Comparison of ENCODE assay signal across 31 mouse cellular contexts in the genomic region with DNA sequence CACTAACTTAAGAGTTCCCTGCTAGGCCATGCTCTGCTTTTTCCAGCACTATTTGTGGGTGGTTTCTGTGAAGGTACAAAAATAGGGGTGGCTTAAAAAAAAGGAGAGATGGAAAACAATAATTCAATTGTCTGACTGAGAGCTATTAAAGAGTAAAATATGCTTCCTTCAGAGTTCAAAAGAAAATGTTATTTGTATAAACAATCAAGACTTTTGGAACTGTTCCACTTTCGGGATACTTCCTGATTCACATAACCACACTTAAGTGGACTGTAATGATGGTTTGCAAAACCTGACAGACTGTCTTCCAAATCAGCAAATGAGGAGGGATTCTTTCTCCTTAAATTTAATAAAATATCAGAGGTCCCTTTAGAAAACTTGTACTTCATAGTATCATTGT.
DNase-seq lines count a peak whose midpoint lies in the region; ATAC-seq and TF ChIP-seq lines count a peak whose summit lies in the region.
"Had no signal": no experiment of that assay in that cellular context is flagged by ENCODE, and none has a peak within 500 bp of the region (broad histone marks: within the 10 kb centered on the region; RNA-seq: fewer than 3 reads in every experiment).

No protein-coding gene starts in this region.

- H3K9me3 ChIP-seq in kidney, postnatal 0 days (replicated peaks; ENCODE audit: low read length), result no peaks in the 10 kb centered on the region
- H3K9me3 ChIP-seq in kidney, embryonic 16.5 days (ENCODE audit: low read length), result no peaks in the 10 kb centered on the region
- H3K9me3 ChIP-seq in lung, embryonic 16.5 days (ENCODE audit: control insufficient read depth, low read length), result no peaks in the 10 kb centered on the region
- H3K9me3 ChIP-seq in stomach, embryonic 14.5 days (ENCODE audit: control insufficient read depth, low read depth, low read length), result no peaks in the 10 kb centered on the region
- no peaks in the 10 kb centered on the region for H3K9me3 ChIP-seq in stomach, postnatal 0 days (ENCODE audit: control insufficient read depth, low read length)
- H3K9me3 ChIP-seq: embryonic facial prominence, embryonic 10.5 days; embryonic facial prominence, embryonic 13.5 days; forebrain, embryonic 13.5 days; heart, embryonic 12.5 days; heart, embryonic 15.5 days; hindbrain, embryonic 10.5 days; hindbrain, embryonic 13.5 days had no signal

- H3K4me3 ChIP-seq in kidney, postnatal 0 days (replicated peaks; ENCODE audit: low read depth, low read length), result no peak overlapping the region
- no peak overlapping the region for H3K4me3 ChIP-seq in kidney, embryonic 16.5 days (ENCODE audit: low read length)
- no peak overlapping the region for H3K4me3 ChIP-seq in lung, embryonic 16.5 days (ENCODE audit: low read length)
- H3K4me3 ChIP-seq in stomach, embryonic 14.5 days (ENCODE audit: low read depth, low read length), result no peak overlapping the region
- H3K4me3 ChIP-seq in stomach, postnatal 0 days (ENCODE audit: low read depth, low read length), result no peak overlapping the region
- H3K4me3 ChIP-seq: embryonic facial prominence, embryonic 10.5 days; embryonic facial prominence, embryonic 13.5 days; erythroblast, embryonic 14.5 days; forebrain, embryonic 13.5 days; heart, embryonic 12.5 days; heart, embryonic 15.5 days; hindbrain, embryonic 10.5 days; hindbrain, embryonic 13.5 days had no signal

- no peak for TF ChIP-seq CTCF in kidney, postnatal 0 days (IDR thresholded peaks at IDR 0.05; ENCODE audit: low read depth)
- TF ChIP-seq CTCF in stomach, postnatal 0 days (IDR thresholded peaks at IDR 0.05; ENCODE audit: low read depth), result no peak

- no peaks in the 10 kb centered on the region for H3K36me3 ChIP-seq in kidney, postnatal 0 days (ENCODE audit: insufficient read depth, low read length)
- no peaks in the 10 kb centered on the region for H3K36me3 ChIP-seq in kidney, embryonic 16.5 days (ENCODE audit: insufficient read depth, low read length)
- H3K36me3 ChIP-seq in lung, embryonic 16.5 days (ENCODE audit: control insufficient read depth, insufficient read depth, low read length), result no peaks in the 10 kb centered on the region
- H3K36me3 ChIP-seq in stomach, embryonic 14.5 days (ENCODE audit: control insufficient read depth, insufficient read depth, low read length), result no peaks in the 10 kb centered on the region
- no peaks in the 10 kb centered on the region for H3K36me3 ChIP-seq in stomach, postnatal 0 days (ENCODE audit: control insufficient read depth, insufficient read depth, low read length)
- H3K36me3 ChIP-seq: embryonic facial prominence, embryonic 10.5 days; embryonic facial prominence, embryonic 13.5 days; heart, embryonic 12.5 days; heart, embryonic 15.5 days; hindbrain, embryonic 10.5 days; hindbrain, embryonic 13.5 days had no signal

- H3K4me1 ChIP-seq in kidney, postnatal 0 days (replicated peaks; ENCODE audit: insufficient read depth, low read length), result 0 out of 2 replicates have a peak, but pooled peaks cover 5% of the 10 kb centered on the region
- H3K4me1 ChIP-seq in kidney, embryonic 16.5 days (ENCODE audit: insufficient read depth, low read length), result peaks cover 13% of the 10 kb centered on the region
- peaks cover 12% of the 10 kb centered on the region for H3K4me1 ChIP-seq in lung, embryonic 16.5 days (replicated peaks; ENCODE audit: control insufficient read depth, insufficient read depth, low read length)
- peaks cover 4% of the 10 kb centered on the region; the same call in 1 of the 2 replicates for H3K4me1 ChIP-seq in stomach, embryonic 14.5 days (ENCODE audit: control insufficient read depth, insufficient read depth, low read length)
- H3K4me1 ChIP-seq in stomach, postnatal 0 days (replicated peaks; ENCODE audit: control insufficient read depth, insufficient read depth), result peaks cover 3% of the 10 kb centered on the region; the same call in 1 of the 2 replicates
- H3K4me1 ChIP-seq: embryonic facial prominence, embryonic 10.5 days; forebrain, embryonic 13.5 days; heart, embryonic 12.5 days; heart, embryonic 15.5 days; hindbrain, embryonic 10.5 days; hindbrain, embryonic 13.5 days had no signal

- no peak for ATAC-seq in kidney, postnatal 0 days (replicated peaks; ENCODE audit: low FRiP score, low read depth)
- ATAC-seq in kidney, embryonic 16.5 days (ENCODE audit: low FRiP score, low TSS enrichment), result no peak
- 0 out of 2 replicates have a peak, but pooled peaks have one; percentile 23 for ATAC-seq in lung, embryonic 16.5 days (ENCODE audit: low read depth)
- ATAC-seq in stomach, embryonic 14.5 days (ENCODE audit: insufficient number of reproducible peaks, insufficient read depth, low FRiP score, low read depth), result no peak
- no peak for ATAC-seq in stomach, postnatal 0 days (ENCODE audit: low FRiP score, low TSS enrichment)
- ATAC-seq: CD4-positive, CD25-positive, alpha-beta regulatory T cell, adult 4 months; forebrain, embryonic 13.5 days; forebrain, embryonic 16.5 days; hindbrain, embryonic 16.5 days had no signal

- H3K27me3 ChIP-seq in kidney, postnatal 0 days (ENCODE audit: insufficient read depth, low read length), result no peaks in the 10 kb centered on the region
- no peaks in the 10 kb centered on the region for H3K27me3 ChIP-seq in kidney, embryonic 16.5 days (ENCODE audit: insufficient read depth, low read length)
- no peaks in the 10 kb centered on the region for H3K27me3 ChIP-seq in lung, embryonic 16.5 days (ENCODE audit: control insufficient read depth, insufficient read depth, low read depth, low read length)
- H3K27me3 ChIP-seq in stomach, embryonic 14.5 days (ENCODE audit: control insufficient read depth, insufficient read depth, low read length), result no peaks in the 10 kb centered on the region
- H3K27me3 ChIP-seq in stomach, postnatal 0 days (ENCODE audit: control insufficient read depth, insufficient read depth, low read length), result no peaks in the 10 kb centered on the region
- H3K27me3 ChIP-seq: embryonic facial prominence, embryonic 13.5 days; forebrain, embryonic 13.5 days; heart, embryonic 12.5 days; heart, embryonic 15.5 days; hindbrain, embryonic 13.5 days had no signal

- no peak overlapping the region for H3K27ac ChIP-seq in kidney, postnatal 0 days
- no peak overlapping the region for H3K27ac ChIP-seq in kidney, embryonic 16.5 days (ENCODE audit: low read length)
- peak overlapping the region; percentile 30; the same call in 1 of the 2 replicates for H3K27ac ChIP-seq in lung, embryonic 16.5 days (ENCODE audit: low read length)
- H3K27ac ChIP-seq in stomach, embryonic 14.5 days (ENCODE audit: low read length), result peak overlapping the region; percentile 2; the same call in 1 of the 2 replicates
- no peak overlapping the region for H3K27ac ChIP-seq in stomach, postnatal 0 days (replicated peaks)
- H3K27ac ChIP-seq: embryonic facial prominence, embryonic 10.5 days; embryonic facial prominence, embryonic 13.5 days; forebrain, embryonic 13.5 days; heart, embryonic 15.5 days; hindbrain, embryonic 10.5 days; hindbrain, embryonic 13.5 days had no signal

- WGBS in kidney, postnatal 0 days, result 27% methylated on average over 1 of the region's 1 CpGs
- WGBS in kidney, embryonic 16.5 days, result 47% methylated on average over 1 of the region's 1 CpGs
- WGBS in lung, embryonic 16.5 days, result 6% methylated on average over 1 of the region's 1 CpGs
- WGBS in stomach, embryonic 14.5 days, result 48% methylated on average over 1 of the region's 1 CpGs
- 21% methylated on average over 1 of the region's 1 CpGs for WGBS in stomach, postnatal 0 days

- H3K9ac ChIP-seq in kidney, postnatal 0 days (ENCODE audit: low read depth, low read length), result no peak overlapping the region
- no peak overlapping the region for H3K9ac ChIP-seq in kidney, embryonic 16.5 days (replicated peaks; ENCODE audit: low read length)
- H3K9ac ChIP-seq in lung, embryonic 16.5 days (ENCODE audit: low read length), result no peak overlapping the region
- H3K9ac ChIP-seq in stomach, embryonic 14.5 days (replicated peaks; ENCODE audit: low read depth, low read length), result no peak overlapping the region
- H3K9ac ChIP-seq in stomach, postnatal 0 days (ENCODE audit: low read length), result no peak overlapping the region
- H3K9ac ChIP-seq: embryonic facial prominence, embryonic 13.5 days; forebrain, embryonic 13.5 days; heart, embryonic 12.5 days; heart, embryonic 15.5 days; hindbrain, embryonic 13.5 days had no signal

- DNase-seq in kidney, postnatal 0 days (ENCODE audit: low spot score), result peak; percentile 74
- DNase-seq in lung, postnatal 14 days, result no peak
- no peak for DNase-seq in stomach, postnatal 0 days (ENCODE audit: low spot score)
- DNase-seq in telencephalon, adult 2 months (ENCODE audit: low read depth, low spot score), result peak; percentile 13
- DNase-seq in layer of hippocampus, adult 9-11 months, result no peak
- DNase-seq: adrenal gland, adult 2 months; adrenal gland, postnatal 14 days; cerebellum, adult 11-12 months; cerebellum, adult 8-10 months; cerebellum, postnatal 10 days; cerebellum, postnatal 36 days; embryo, embryonic 11 days; gastrocnemius, postnatal 10 days; gastrocnemius, postnatal 36 days; heart, adult 18-20 months; heart, postnatal 10 days; heart, postnatal 36 days had no signal

- no peak for TF ChIP-seq EP300 in stomach, postnatal 0 days (optimal IDR thresholded peaks at IDR 0.05)

- no peak overlapping the region for H3K4me2 ChIP-seq in kidney, postnatal 0 days (ENCODE audit: low read length)
- no peak overlapping the region for H3K4me2 ChIP-seq in kidney, embryonic 16.5 days (replicated peaks; ENCODE audit: low read depth, low read length)
- H3K4me2 ChIP-seq in lung, embryonic 16.5 days (ENCODE audit: low read depth, low read length), result no peak overlapping the region
- no peak overlapping the region for H3K4me2 ChIP-seq in stomach, embryonic 14.5 days (replicated peaks; ENCODE audit: low read depth, low read length)
- no peak overlapping the region for H3K4me2 ChIP-seq in stomach, postnatal 0 days (replicated peaks; ENCODE audit: low read depth)
- H3K4me2 ChIP-seq: embryonic facial prominence, embryonic 13.5 days; forebrain, embryonic 13.5 days; heart, embryonic 12.5 days; heart, embryonic 15.5 days; hindbrain, embryonic 13.5 days had no signal

Comparison
In these comparisons a context has a peak if more than half of its experiments do, and no peak if none do; other contexts are left out.
1. H3K27ac ChIP-seq: peak in lung, embryonic 16.5 days (single experiment) and stomach, embryonic 14.5 days (single experiment); none in kidney, postnatal 0 days (single experiment), kidney, embryonic 16.5 days (single experiment) and stomach, postnatal 0 days (single experiment).
2. DNase-seq: peak in kidney, postnatal 0 days (single experiment) and telencephalon, adult 2 months (single experiment); none in lung, postnatal 14 days (single experiment), stomach, postnatal 0 days (single experiment) and layer of hippocampus, adult 9-11 months (single experiment).